Mouse (Mus musculus): ENCODE measurements around the gene Krr1. TPM values are rescaled to one million over a fixed set of nuclear protein-coding genes. Genes with fewer than 3 reads are reported as not detected.
"Not testable (repeated sequence)": the region's sequence is repeated elsewhere in the genome, so short reads cannot be mapped to it uniquely, and the experiment has no call there.

Krr1 gene
- polyA plus RNA-seq, 1 experiment from 2014 or later = 50.5 TPM

DNA sequence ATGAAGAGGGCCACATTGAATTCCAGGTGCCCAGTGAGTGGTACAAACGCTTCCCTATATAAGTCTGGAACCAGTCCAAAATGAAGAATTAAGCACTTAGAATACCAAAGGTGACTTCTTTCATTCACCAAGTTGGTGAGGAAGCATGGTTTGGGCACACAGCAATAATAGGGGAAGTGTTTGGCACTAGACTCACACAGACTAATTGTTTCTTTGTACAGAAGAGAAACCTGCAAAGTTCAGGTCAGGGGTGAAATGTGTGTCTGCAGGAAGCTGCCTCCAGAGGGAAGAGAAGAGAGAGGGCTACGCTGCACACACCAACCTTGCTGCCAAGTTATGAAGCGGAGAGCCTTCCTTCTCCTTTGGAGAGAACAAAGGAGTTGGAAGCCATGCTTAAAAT is 56.2 kb downstream of the Krr1 start:
- H3K36me3 ChIP-seq (ENCODE audit: control insufficient read depth, insufficient read depth, low read length); H3K9ac ChIP-seq (ENCODE audit: low read length); H3K9me3 ChIP-seq (ENCODE audit: control insufficient read depth, low read length); H3K4me2 ChIP-seq (ENCODE audit: low read depth, low read length); H3K4me1 ChIP-seq (replicated peaks; ENCODE audit: control insufficient read depth, insufficient read depth, low read length); H3K4me3 ChIP-seq (ENCODE audit: low read length); H3K27ac ChIP-seq (ENCODE audit: low read length); H3K27me3 ChIP-seq (ENCODE audit: control insufficient read depth, insufficient read depth, low read depth, low read length); ATAC-seq (ENCODE audit: low read depth): not testable (repeated sequence)
- WGBS = 65% methylated on average over 3 of the region's 3 CpGs

Other genes with a start within 250 kb of the Krr1 start
- 3.1 and 3.8 TPM in 2 replicates for gene Glipr1, start 30.0 kb downstream of the Krr1 start, polyA plus RNA-seq (2015; fragmentation: Nextera tagmentation; extraction: Ambion mirVana)
- gene Glipr1l1, start 87.5 kb downstream of the Krr1 start, polyA plus RNA-seq (2015; fragmentation: Nextera tagmentation; extraction: Ambion mirVana) = not detected in 2 replicates
- not detected in 2 replicates for gene Glipr1l2, start 110.7 kb downstream of the Krr1 start, polyA plus RNA-seq (2015; fragmentation: Nextera tagmentation; extraction: Ambion mirVana)
- gene Glipr1l3, start 187.7 kb downstream of the Krr1 start, polyA plus RNA-seq (2015; fragmentation: Nextera tagmentation; extraction: Ambion mirVana) = not detected in 2 replicates
- gene Caps2, start 191.0 kb downstream of the Krr1 start, polyA plus RNA-seq (2015; fragmentation: Nextera tagmentation; extraction: Ambion mirVana) = 1.1 and 1.3 TPM in 2 replicates